Mouse (Mus musculus) right cerebral cortex, postnatal 4 days (tissue): ENCODE data around the gene Dpp10.

Experiments used
- DNase-seq: peaks from one replicate; pipeline ENCODE4 v3.0.0-alpha.2; 2022

Gene Dpp10

DNA sequence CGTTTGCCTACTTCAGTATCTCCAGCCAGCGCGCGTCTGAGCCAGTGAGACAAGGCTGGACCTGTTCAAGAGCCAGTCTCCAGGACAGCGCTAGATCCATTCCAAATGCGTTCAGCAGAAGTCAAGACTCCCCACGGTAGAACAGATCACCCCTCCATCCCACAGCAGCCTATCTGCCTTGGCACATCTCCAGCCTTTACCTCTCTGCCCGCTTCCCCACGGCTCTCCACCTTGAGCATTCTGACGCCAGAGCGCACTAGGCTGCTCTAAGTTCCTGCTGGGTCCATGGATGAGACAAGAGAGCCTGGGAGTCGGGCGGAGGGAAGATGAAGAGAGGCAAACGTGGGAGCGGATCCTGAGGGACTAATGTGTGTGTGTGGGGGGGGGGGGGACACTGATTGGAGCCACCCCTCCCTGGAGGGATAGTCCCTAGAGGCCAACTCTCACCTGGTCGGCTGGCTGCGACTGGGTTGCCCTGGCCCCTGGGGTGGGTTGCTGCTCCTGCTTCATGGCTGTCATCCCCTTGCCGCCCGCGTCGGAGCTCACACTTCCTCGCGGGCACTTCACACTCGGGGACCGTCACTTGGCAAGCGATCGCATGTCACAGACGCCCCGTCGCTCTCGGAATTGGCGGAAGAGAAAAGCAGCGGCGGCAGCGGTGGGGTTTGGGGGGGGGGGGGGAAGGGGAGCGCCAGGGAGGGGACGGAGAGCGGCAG, at the start of gene Dpp10:
Dpp10 (minus strand) TSS at position 635 of the 716 bp plus-strand sequence.
- DNase-seq, result peak; percentile 50

GRCm38 (mm10) chr1:124048544-124048943, 3.2 kb upstream of the Dpp10 start:
- no peak for DNase-seq

GRCm38 (mm10) chr1:124045761-124046300, 472 bp upstream of the Dpp10 start:
- DNase-seq, result peak; percentile 62

- peak; percentile 23 for DNase-seq
These were observed 1.2 kb downstream of the Dpp10 start for GRCm38 (mm10) chr1:124044161-124044560.

GRCm38 (mm10) chr1:124043421-124043820, 1.9 kb downstream of the Dpp10 start:
- DNase-seq, result no peak

GRCm38 (mm10) chr1:124041559-124041958, 3.8 kb downstream of the Dpp10 start:
- peak; percentile 29 for DNase-seq

DNA sequence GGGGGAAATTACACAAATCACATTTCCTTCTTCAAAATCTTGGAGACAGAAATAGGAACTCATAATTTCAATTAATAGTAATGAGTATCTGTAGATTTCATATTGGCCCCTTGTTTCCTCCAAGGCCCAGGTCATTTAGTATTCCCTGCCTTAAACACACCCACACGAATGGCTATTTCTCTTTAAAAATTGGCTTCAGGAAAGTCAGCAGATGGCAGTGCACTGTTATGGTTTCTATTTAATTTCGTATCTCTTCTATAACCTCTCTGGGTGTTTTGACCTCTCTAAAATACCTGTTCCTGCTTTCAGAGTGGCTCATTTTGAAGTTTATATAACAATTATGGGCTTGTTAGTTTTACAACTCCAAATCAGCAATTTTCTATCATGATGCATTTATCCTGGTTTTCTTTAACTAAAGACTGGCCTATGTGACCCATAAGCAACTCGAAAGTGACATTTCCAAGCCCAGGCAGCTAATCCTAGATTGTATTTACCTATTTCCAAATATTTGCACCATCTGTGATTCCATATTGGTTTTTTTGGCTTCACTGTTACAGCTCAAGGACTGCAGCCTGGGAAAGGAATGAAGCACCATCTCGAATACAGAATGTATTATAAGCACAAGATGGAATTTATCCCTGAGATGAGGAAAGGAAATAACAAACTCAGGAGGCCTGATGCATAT, 9.9 kb downstream of the Dpp10 start:
- DNase-seq, result no peak

DNA sequence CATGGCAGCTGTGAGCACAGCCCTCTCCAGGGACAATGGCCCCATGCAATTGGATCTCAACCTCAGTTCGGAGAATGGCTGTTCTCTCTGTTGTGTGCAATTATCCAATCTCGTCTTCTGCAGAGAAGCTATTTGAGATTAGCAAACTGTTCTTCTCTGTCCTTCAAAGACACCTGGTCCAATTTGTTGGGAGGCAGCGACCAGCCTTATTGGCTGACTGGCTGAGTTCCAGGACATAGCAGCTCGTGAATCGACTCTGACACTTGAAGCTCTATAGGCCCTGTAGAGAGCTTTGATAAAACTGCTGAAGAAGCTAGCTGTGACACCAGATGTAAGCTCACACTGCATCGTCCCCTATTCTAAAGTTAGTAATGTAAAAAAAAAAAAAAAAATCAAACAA, 12.7 kb downstream of the Dpp10 start:
- no peak for DNase-seq

DNA sequence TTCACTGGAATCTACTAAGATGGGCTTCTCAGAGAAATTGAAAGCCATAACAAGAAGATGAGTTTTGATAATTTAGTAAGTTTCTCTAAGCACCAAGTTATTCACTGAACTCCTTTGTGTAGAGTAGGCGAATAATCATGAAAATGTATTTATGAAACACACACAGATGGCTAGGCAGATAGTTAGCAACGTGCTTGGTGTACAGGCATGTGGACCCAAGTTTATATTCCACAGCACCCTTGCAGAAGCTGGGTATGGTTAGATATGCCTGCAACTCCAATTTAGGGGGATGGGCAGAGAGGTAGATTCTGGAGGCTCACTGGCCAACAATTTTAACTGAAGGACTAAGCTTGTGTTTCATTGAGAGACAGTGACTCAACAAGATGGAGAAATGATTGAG, 13.4 kb downstream of the Dpp10 start:
- DNase-seq, result no peak

GRCm38 (mm10) chr1:124002797-124003196, 42.6 kb downstream of the Dpp10 start:
- no peak for DNase-seq

GRCm38 (mm10) chr1:123995780-123996179, 49.6 kb downstream of the Dpp10 start:
- peak; percentile 3 for DNase-seq

- no peak for DNase-seq
These were observed 59.9 kb downstream of the Dpp10 start for GRCm38 (mm10) chr1:123985324-123986024.

DNA sequence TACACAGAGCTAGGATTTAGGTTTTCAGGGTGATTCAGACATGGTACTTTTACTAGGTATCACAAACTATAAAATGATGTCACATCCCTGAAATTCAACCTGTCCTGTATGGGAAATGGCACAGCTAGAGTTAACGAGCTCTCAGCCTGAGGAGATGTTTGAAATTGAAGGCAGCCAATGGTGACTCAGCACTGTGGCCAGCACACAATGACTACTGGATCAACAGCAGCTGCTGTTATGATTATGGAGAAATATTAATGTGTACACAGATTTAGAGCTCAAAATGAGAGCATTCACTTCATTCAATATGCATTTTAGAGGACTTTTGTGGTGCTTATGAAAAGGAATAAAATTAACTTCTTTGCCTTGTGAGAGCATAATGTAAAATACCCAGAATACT, 66.8 kb downstream of the Dpp10 start:
- DNase-seq, result no peak

GRCm38 (mm10) chr1:123974621-123975020, 70.7 kb downstream of the Dpp10 start:
- DNase-seq, result peak; percentile 52

DNA sequence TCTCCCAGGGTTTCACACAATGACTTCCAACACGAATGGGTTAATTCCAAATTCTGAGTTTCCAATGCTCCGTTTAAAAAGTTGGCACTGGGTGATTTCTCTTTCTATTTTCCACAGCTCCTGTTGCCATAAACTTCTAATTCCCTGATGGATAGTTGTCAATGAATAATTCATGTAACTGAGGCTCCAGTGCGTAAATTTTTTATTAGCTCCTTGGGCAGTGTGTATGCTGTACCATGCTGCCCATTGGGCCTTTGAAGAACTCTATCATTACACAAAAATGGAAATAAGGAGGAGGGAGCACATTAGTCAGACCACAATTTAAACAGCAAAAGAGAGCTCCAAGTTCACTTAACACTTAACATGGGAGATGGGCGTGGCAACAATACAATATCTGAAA, 99.2 kb downstream of the Dpp10 start:
- DNase-seq, result no peak

GRCm38 (mm10) chr1:123940826-123941225, 104.5 kb downstream of the Dpp10 start:
- DNase-seq, result no peak

DNA sequence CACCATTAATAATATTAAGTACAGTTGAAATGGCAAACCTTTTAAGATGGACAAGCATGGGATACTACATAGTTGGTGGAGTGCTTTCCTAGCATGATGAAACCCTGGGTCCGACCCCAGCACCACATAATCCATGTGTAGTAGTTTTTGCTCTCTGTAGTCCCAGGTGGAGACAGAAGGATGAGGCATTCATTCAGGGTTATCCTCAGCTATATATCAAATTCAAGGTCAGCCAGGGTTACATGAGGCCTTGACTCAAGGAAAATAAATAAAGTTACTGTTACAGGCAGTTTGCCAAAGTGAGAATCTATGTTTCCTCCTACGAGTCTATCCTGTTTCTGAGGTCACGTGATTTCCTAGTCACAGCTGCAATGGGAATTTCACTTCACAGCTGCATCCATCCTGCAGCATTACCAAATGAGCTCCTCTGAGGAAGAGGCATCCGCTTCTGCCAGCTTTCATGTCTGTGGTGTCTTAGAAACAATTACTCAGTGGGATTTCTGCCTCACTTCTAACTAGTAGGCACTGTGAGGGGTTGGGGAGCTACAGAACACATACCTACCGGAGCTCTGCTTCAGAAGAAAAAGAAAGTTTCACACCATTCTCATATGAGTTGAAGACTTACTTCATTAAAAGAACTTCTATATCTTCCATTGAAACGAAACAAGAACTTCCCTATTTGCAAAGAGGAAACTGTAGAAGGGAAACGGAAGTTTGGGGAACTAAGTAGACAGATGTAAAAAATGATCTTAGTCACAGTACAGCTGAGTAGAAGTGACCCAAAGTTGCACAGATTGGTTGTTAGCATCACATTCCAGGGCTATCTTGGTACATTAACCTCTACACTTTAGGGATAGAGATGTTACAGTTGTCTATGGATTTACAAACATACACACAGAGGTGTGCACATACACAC, 111.3 kb downstream of the Dpp10 start:
- no peak for DNase-seq

- DNase-seq, result no peak
These were observed 117.4 kb downstream of the Dpp10 start for GRCm38 (mm10) chr1:123928003-123928370.

DNA sequence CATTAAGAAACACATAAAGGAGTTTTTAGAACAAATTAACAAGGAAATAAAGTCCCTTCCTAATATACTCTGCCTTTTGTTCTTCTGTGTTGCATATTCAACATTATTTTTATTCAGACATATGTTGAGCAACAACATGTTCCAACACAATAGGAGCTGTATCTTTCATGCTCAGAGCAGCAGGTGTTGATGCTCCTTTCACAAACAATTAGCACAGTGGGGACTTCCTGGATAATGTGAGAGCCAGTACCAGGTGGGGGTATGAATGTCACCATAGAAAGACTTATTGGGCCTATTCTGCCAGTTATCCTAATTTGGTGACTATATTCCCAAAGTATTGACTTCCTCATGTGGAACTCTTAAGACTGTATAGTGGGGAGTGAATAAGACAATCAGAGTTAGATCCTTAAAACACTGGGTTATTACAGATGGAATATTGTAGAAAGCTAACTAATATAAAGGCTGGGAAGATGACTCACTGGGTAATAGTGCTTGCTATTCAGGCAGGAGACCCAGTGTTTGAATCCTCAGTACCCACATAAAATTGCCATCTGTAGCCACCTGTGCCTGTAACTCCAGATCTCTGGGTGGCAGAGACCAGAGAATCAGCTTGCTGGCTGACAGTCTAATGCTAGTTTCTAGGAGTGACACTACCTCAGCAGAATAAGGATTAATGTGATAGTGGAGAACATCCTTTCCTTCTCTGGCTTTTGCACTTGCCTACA, 117.9 kb downstream of the Dpp10 start:
- no peak for DNase-seq

DNA sequence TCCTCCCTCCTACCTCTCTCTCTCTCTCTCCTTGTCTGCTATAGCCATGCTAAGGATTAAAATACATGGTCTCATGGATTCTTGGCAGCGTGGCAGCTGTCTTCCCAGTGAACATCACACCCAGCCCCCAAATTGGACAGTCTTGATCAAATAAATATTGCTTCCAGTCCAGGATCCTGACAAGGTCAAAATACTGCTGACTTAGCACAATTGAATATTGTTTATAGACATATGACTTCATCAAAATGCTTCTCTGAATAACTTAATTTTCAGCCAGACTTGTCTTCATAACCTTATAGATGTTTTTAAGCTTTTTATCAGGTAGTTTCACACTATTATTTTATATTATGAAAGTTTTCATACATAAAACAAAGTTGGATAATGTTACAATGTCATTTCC, 120.5 kb downstream of the Dpp10 start:
- no peak for DNase-seq

- DNase-seq, result no peak
These were observed 121.5 kb downstream of the Dpp10 start for GRCm38 (mm10) chr1:123923907-123924306.

GRCm38 (mm10) chr1:123919606-123920005, 125.8 kb downstream of the Dpp10 start:
- DNase-seq, result no peak
